Mouse (Mus musculus) gastrocnemius, adult 2 months (tissue): ENCODE measurements around the gene Il17rd. TPM values are rescaled to one million over a fixed set of nuclear protein-coding genes. Genes with fewer than 3 reads are reported as not detected.
A peak's percentile ranks its signal among the peaks of the same experiment; 100 is the strongest.

Source experiments
- DNase-seq: peaks from one replicate; pipeline ENCODE4 v3.0.0; 2022
- H3K27ac ChIP-seq: fragments of 200-600 bp; 2 replicates; pipeline ENCODE4 v1.8.1; 2022; ENCODE audit warnings: mild to moderate bottlenecking
- H3K4me3 ChIP-seq: fragments of 200-600 bp; 2 replicates; pipeline ENCODE4 v1.8.1; 2022; ENCODE audit warnings: mild to moderate bottlenecking, moderate library complexity
- CTCF ChIP-seq: fragments of 200-600 bp; IDR thresholded peaks from 2 replicates; pipeline ENCODE4 v1.8.1; 2022; ENCODE audit warnings: antibody characterized with exemption, mild to moderate bottlenecking, moderate library complexity
- intact Hi-C: fragments of 180-260 bp; cut with DNase I; formaldehyde crosslinking; loops from one replicate; pipeline ENCODE4 v1.15.1; 2025
- total RNA-seq, 2 experiments: library from RNA; stranded (reverse); gene quantifications; 2 replicates each; pipeline ENCODE4 v1.2.3; 2021

Il17rd gene
- total RNA-seq, 2 experiments from 2014 or later: 2.1 to 3.0 TPM

GRCm38 (mm10) chr14:27029771-27030173 lies 9.0 kb upstream of the Il17rd start:
- no peak overlapping the region for H3K4me3 ChIP-seq
- H3K27ac ChIP-seq: no peak overlapping the region
- peak; percentile 40 for DNase-seq
- peak; percentile 90 for TF ChIP-seq CTCF
- intact Hi-C loops: loop anchor here (5.0 kb wide), 2 partner anchors 57 to 242 kb away; partner anchors contain the start of gene Appl1

GRCm38 (mm10) chr14:27031142-27031541 lies 7.6 kb upstream of the Il17rd start:
- H3K4me3 ChIP-seq: no peak overlapping the region
- H3K27ac ChIP-seq: 0 out of 2 replicates have a peak overlapping the region, but pooled peaks have one; percentile 20
- peak; percentile 82 for DNase-seq
- intact Hi-C loops: loop anchor here (1.0 to 5.0 kb wide), 2 partner anchors 59 to 65 kb away; partner anchors contain the start of gene Appl1
- TF ChIP-seq CTCF: peak; percentile 92

- no peak; the same call in 1 of the 2 replicates for TF ChIP-seq CTCF
- DNase-seq: no peak
- Histone ChIP-seq H3K27ac (no peak overlapping the region), H3K4me3 (no peak overlapping the region)
- intact Hi-C loops: loop anchor here (5.0 kb wide), 1 partner anchor 145 kb away; no protein-coding TSS in a partner anchor
Observed at GRCm38 (mm10) chr14:27037513-27037912, 1.2 kb upstream of the Il17rd start.

GRCm38 (mm10) chr14:27039281-27040248 lies 824 bp downstream of the Il17rd start:
- Histone ChIP-seq H3K27ac (peak overlapping the region; percentile 92), H3K4me3 (peak overlapping the region; percentile 90)
- intact Hi-C loops: loop anchor here (5.0 kb wide), 1 partner anchor 143 kb away; no protein-coding TSS in a partner anchor
- peak; percentile 75 for DNase-seq
- no peak for TF ChIP-seq CTCF

- H3K27ac ChIP-seq: peak overlapping the region; percentile 92; the same call in 1 of the 2 replicates
- H3K4me3 ChIP-seq: peak overlapping the region; percentile 90
- no peak for TF ChIP-seq CTCF
- intact Hi-C loops: no loop called here
- DNase-seq: no peak
Observed at GRCm38 (mm10) chr14:27040451-27040850, 1.7 kb downstream of the Il17rd start.

- TF ChIP-seq CTCF: no peak
- DNase-seq: peak; percentile 51
- Histone ChIP-seq H3K4me3 (no peak overlapping the region), H3K27ac (peak overlapping the region; percentile 38; the same call in 1 of the 2 replicates)
- intact Hi-C loops: no loop called here
Observed at GRCm38 (mm10) chr14:27042280-27042983, 3.7 kb downstream of the Il17rd start.

- Histone ChIP-seq H3K4me3 (no peak overlapping the region), H3K27ac (peak overlapping the region; percentile 74)
- intact Hi-C loops: no loop called here
- no peak for TF ChIP-seq CTCF
- DNase-seq: no peak
Observed at GRCm38 (mm10) chr14:27043416-27043815, 4.7 kb downstream of the Il17rd start.

GRCm38 (mm10) chr14:27044221-27044966 lies 5.7 kb downstream of the Il17rd start:
- Histone ChIP-seq H3K27ac (peak overlapping the region; percentile 74), H3K4me3 (peak overlapping the region; percentile 22)
- intact Hi-C loops: no loop called here
- TF ChIP-seq CTCF: no peak
- peak; percentile 72 for DNase-seq

- DNase-seq: no peak
- TF ChIP-seq CTCF: peak; percentile 32; the same call in 1 of the 2 replicates
- peak overlapping the region; percentile 74 for H3K27ac ChIP-seq
- H3K4me3 ChIP-seq: 0 out of 2 replicates have a peak overlapping the region, but pooled peaks have one; percentile 9
- intact Hi-C loops: no loop called here
Observed at GRCm38 (mm10) chr14:27044967-27045361, 6.2 kb downstream of the Il17rd start.

GRCm38 (mm10) chr14:27048231-27048956 lies 9.7 kb downstream of the Il17rd start:
- intact Hi-C loops: no loop called here
- peak overlapping the region; percentile 31; the same call in 1 of the 2 replicates for H3K27ac ChIP-seq
- DNase-seq: no peak
- H3K4me3 ChIP-seq: no peak overlapping the region
- no peak for TF ChIP-seq CTCF

GRCm38 (mm10) chr14:27050043-27050442 lies 11.3 kb downstream of the Il17rd start:
- intact Hi-C loops: no loop called here
- no peak for TF ChIP-seq CTCF
- Histone ChIP-seq H3K4me3 (no peak overlapping the region), H3K27ac (no peak overlapping the region)
- no peak for DNase-seq
